Mouse (Mus musculus) midbrain, embryonic 12.5 days (tissue): ENCODE data around the gene Pcare. TPM values are rescaled to one million over a fixed set of nuclear protein-coding genes. Genes with fewer than 3 reads are reported as not detected.

Source experiments
- ATAC-seq: fragments of 200-750 bp; cut with Nextera tagmentation; 2 replicates; pipeline ENCODE4 v1.8.0; 2017; ENCODE audit warnings: low read depth, moderate TSS enrichment, moderate library complexity; ENCODE audit not compliant: low FRiP score
- H3K27ac ChIP-seq: fragments of 300-500 bp; sonication (generic); replicated peaks from 2 replicates; pipeline ENCODE4 v1.5.1; 2016; ENCODE audit warnings: mild to moderate bottlenecking
- H3K27me3 ChIP-seq: fragments of 300-500 bp; sonication (generic); 2 replicates; pipeline ENCODE4 v1.6.1; 2016; ENCODE audit warnings: mild to moderate bottlenecking
- H3K36me3 ChIP-seq: fragments of 300-500 bp; sonication (generic); 2 replicates; pipeline ENCODE4 v1.6.1; 2016
- H3K4me1 ChIP-seq: fragments of 300-500 bp; sonication (generic); 2 replicates; pipeline ENCODE4 v1.6.1; 2016
- H3K4me2 ChIP-seq: fragments of 300-500 bp; sonication (generic); replicated peaks from 2 replicates; pipeline ENCODE4 v1.6.1; 2016; ENCODE audit warnings: mild to moderate bottlenecking, moderate library complexity
- H3K4me3 ChIP-seq: fragments of 300-500 bp; sonication (generic); 2 replicates; pipeline ENCODE4 v1.5.1; 2016; ENCODE audit warnings: mild to moderate bottlenecking
- H3K9ac ChIP-seq: fragments of 300-500 bp; sonication (generic); replicated peaks from 2 replicates; pipeline ENCODE4 v1.6.1; 2016; ENCODE audit warnings: mild to moderate bottlenecking, moderate library complexity
- H3K9me3 ChIP-seq: fragments of 300-500 bp; sonication (generic); 2 replicates; pipeline ENCODE4 v1.6.1; 2016; ENCODE audit warnings: mild to moderate bottlenecking
- WGBS: fragments of 180-500 bp; shearing (Covaris S2); methylation state at CpG from one replicate; pipeline ENCODE4 v1.1.7; 2016; 5-methylcytosine and 5-hydroxymethylcytosine counted together
- polyA plus RNA-seq: library from polyadenylated mRNA; unstranded; fragments of >200 nt; fragmentation: Nextera tagmentation; extraction: Ambion mirVana; gene quantifications from 2 replicates; pipeline ENCODE4 v1.2.1, GENCODE M21; 2016

Pcare gene
- not detected in 2 replicates for polyA plus RNA-seq

GRCm38 (mm10) chr17:71752831-71753230, at the start of gene Pcare:
Gene Pcare, minus strand, starts transcription at chr17:71752894.
- WGBS, result 66% methylated on average over 10 of the region's 10 CpGs
- H3K4me1 ChIP-seq, result no peaks in the 10 kb centered on the region
- no peaks in the 10 kb centered on the region for H3K9me3 ChIP-seq
- no peaks in the 10 kb centered on the region for H3K36me3 ChIP-seq
- no peak within 1 kb of the TSS for H3K9ac ChIP-seq
- no peak within 1 kb of the TSS for H3K27ac ChIP-seq
- H3K4me3 ChIP-seq, result no peak within 1 kb of the TSS
- ATAC-seq, result no peak
- no peak within 1 kb of the TSS for H3K4me2 ChIP-seq
- H3K27me3 ChIP-seq, result no peaks in the 10 kb centered on the region

DNA sequence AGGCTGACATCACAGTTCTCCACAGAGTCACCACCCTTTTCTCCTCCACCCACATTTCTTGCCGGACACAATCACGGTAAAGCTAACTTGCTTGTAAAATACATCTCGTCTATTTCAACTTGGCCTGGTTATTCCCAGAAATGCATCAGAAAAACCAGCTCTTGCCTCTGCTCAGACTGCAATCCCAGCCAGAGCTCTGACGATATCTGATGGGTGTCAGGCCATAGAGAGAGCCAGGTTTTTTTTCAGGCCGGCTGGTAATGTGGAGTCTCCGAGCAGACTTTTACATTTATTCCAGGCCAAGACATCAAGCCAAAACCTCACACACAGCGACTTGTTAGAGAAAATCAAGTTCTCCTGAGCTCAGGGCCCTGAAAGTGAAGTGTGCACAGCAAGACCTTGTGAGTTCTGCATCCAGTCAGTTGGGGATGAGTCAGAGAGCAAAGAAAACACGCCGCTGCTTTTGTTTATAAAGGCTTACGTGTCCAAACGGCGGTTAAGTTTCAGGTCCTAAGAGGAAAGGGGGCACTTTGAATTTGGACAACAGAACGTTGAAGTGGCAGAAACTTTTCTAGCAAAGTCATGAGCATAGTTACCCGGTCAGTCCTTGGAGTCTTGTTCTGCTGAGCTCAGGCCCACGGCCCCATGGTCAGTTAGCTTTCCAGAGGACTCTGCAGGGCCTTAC, 43.0 kb upstream of the Pcare start:
- no peak overlapping the region for H3K27ac ChIP-seq
- no peak overlapping the region for H3K9ac ChIP-seq
- no peaks in the 10 kb centered on the region for H3K27me3 ChIP-seq
- no peaks in the 10 kb centered on the region for H3K9me3 ChIP-seq
- H3K4me1 ChIP-seq, result no peaks in the 10 kb centered on the region
- peaks cover 23% of the 10 kb centered on the region; the same call in 1 of the 2 replicates for H3K36me3 ChIP-seq
- WGBS, result 90% methylated on average over 15 of the region's 15 CpGs
- H3K4me3 ChIP-seq, result no peak overlapping the region
- no peak for ATAC-seq
- no peak overlapping the region for H3K4me2 ChIP-seq

DNA sequence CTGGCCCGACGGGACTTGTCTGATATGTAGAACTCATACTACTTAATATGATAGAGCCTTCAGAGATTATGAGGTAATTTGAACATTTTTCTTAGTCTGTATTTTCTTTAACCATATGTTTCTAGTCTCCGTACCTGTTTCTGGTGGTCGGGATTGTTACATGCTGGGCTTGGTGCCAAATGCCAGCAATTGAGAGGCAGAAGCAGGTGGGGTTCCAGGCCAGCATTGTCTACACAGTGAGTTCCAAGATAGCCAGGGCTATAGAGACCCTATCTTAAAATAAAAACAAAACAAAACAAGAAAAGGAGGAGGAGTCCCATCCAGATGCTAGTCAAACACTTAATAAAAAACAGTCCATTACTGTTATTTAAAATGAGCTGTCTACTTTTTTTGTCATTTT, 38.9 kb upstream of the Pcare start:
- Histone ChIP-seq H3K9me3 (no peaks in the 10 kb centered on the region), H3K36me3 (peaks cover 23% of the 10 kb centered on the region; the same call in 1 of the 2 replicates), H3K27ac (no peak overlapping the region), H3K27me3 (no peaks in the 10 kb centered on the region), H3K4me1 (no peaks in the 10 kb centered on the region), H3K4me3 (no peak overlapping the region), H3K9ac (no peak overlapping the region), H3K4me2 (no peak overlapping the region)
- 84% methylated on average over 4 of the region's 4 CpGs for whole genome bisulfite sequencing
- ATAC-seq, result no peak

DNA sequence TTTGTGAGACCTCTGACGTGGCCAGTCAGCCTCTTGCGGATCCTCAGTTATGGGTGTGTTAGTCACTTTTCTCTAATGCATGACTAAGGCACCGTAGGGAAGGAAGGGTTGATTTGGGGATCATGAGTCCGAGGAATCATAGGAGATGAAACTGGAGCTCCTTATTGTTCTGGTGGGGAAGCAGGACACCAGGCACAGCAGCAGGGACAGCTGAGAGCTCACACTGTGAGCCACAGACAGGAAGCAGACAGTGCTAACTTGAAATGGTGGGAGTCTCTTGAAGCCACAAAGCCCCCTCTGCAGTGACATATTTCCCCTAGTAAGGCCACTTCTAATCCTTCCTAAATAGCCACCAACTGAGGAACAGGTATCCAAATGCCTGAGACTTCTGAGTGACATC, 38.4 kb upstream of the Pcare start:
- Histone ChIP-seq H3K27me3 (no peaks in the 10 kb centered on the region), H3K9me3 (no peaks in the 10 kb centered on the region), H3K4me2 (no peak overlapping the region), H3K4me3 (no peak overlapping the region), H3K36me3 (peaks cover 23% of the 10 kb centered on the region; the same call in 1 of the 2 replicates), H3K9ac (no peak overlapping the region), H3K4me1 (no peaks in the 10 kb centered on the region), H3K27ac (no peak overlapping the region)
- 92% methylated on average over 4 of the region's 4 CpGs for WGBS
- no peak for ATAC-seq

- H3K4me2 ChIP-seq, result no peak overlapping the region
- no peak for ATAC-seq
- no peak overlapping the region for H3K27ac ChIP-seq
- no peaks in the 10 kb centered on the region for H3K27me3 ChIP-seq
- H3K36me3 ChIP-seq, result peaks cover 10% of the 10 kb centered on the region; the same call in 1 of the 2 replicates
- H3K9ac ChIP-seq, result no peak overlapping the region
- H3K4me1 ChIP-seq, result peaks cover 19% of the 10 kb centered on the region
- no peak overlapping the region for H3K4me3 ChIP-seq
- H3K9me3 ChIP-seq, result no peaks in the 10 kb centered on the region
Observed at GRCm38 (mm10) chr17:71786456-71786855, 33.8 kb upstream of the Pcare start.

DNA sequence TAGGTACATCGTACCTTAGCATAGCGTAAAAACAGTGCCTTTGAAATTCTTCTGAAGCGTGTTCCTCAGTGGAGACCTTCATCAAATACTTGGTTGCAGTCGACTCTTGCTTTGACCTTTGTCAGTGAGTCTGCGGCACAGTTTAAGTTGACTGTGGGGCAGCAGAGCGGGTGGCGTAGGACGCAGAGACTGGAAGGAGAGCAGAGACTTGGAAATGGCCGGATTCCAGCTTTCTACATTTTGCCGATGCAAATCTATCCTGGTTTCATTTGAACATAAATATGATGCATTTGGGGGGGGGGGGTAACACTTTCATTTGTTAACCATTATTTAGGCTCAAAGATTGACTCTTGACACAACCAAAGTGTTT, 30.7 kb upstream of the Pcare start:
- 8% methylated on average over 10 of the region's 10 CpGs for WGBS
- Histone ChIP-seq H3K4me3 (peak overlapping the region; percentile 89), H3K27me3 (no peaks in the 10 kb centered on the region), H3K4me2 (peak overlapping the region; percentile 90), H3K4me1 (peaks cover 19% of the 10 kb centered on the region), H3K9ac (peak overlapping the region; percentile 89), H3K9me3 (no peaks in the 10 kb centered on the region), H3K36me3 (no peaks in the 10 kb centered on the region), H3K27ac (no peak overlapping the region)
- peak; percentile 14 for ATAC-seq

DNA sequence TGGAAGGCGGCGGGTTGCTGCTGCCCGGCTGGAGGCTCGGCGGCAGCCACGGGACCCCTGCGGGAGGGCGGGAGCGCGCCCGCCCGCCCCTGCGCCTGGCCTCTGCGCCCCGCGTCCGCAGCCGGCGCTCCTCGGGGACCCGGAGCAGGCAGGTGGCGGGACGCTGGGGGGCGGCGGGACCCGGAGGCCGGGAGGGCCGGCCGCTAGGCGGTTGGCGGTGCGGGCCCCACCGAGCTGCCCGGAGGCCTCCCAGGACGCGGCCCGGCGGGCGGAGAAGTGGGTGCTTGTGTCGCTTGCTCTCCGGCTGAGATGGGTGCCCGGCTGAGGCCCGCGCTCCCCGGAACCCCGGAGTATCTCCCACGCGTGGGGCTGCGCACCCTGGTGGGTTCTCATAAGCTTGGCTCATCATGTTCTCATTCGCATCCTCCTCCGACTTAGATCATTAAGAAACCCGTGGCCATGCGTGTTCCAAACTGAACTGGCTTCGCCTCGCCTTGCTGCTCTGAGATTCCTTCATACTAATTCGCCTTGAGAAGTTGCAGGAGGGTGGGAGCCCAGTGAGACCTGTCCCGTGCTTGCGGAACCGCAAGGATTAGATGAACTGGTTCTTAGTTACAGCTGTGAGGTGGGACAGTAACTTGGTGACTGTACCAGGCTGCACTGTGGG, 30.1 kb upstream of the Pcare start:
- Histone ChIP-seq H3K27me3 (no peaks in the 10 kb centered on the region), H3K27ac (no peak overlapping the region), H3K4me2 (peak overlapping the region; percentile 90), H3K4me3 (peak overlapping the region; percentile 89), H3K36me3 (no peaks in the 10 kb centered on the region), H3K9me3 (no peaks in the 10 kb centered on the region), H3K9ac (peak overlapping the region; percentile 89), H3K4me1 (peaks cover 19% of the 10 kb centered on the region)
- under 1% methylated on average over 47 of the region's 59 CpGs for WGBS
- ATAC-seq, result peak; percentile 75

DNA sequence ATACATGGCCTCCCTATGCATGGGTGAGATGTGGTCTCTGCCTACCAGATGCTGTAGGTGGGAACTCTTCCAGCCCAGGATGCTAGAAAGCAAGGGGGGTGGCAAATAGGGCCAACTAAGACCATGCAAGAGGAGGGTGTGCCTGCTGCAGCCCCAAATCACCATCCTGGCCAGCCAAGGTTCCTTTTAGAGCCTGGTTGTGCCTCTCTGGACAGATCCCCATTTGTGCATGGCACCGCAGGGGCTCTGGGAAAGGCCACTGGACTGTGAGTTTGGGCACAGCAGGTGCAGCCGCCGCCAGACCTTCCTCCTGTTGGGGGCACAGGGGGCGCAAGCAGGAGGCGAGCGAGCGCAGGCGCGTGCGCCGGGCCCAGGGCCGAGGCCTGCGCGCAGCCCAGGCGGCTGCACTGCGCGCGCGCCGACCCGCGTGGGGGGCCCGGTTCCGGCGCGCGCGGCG, 29.6 kb upstream of the Pcare start:
- Histone ChIP-seq H3K27me3 (no peaks in the 10 kb centered on the region), H3K4me3 (peak overlapping the region; percentile 89), H3K36me3 (no peaks in the 10 kb centered on the region), H3K4me1 (peaks cover 19% of the 10 kb centered on the region), H3K9me3 (no peaks in the 10 kb centered on the region), H3K27ac (no peak overlapping the region), H3K9ac (peak overlapping the region; percentile 89), H3K4me2 (peak overlapping the region; percentile 90)
- peak; percentile 88 for ATAC-seq
- 2% methylated on average over 15 of the region's 29 CpGs for WGBS

GRCm38 (mm10) chr17:71780945-71781344, 28.3 kb upstream of the Pcare start:
- H3K36me3 ChIP-seq, result no peaks in the 10 kb centered on the region
- no peak overlapping the region for H3K27ac ChIP-seq
- H3K9me3 ChIP-seq, result no peaks in the 10 kb centered on the region
- H3K9ac ChIP-seq, result no peak overlapping the region
- H3K4me3 ChIP-seq, result no peak overlapping the region
- H3K27me3 ChIP-seq, result no peaks in the 10 kb centered on the region
- 89% methylated on average over 4 of the region's 4 CpGs for WGBS
- ATAC-seq, result no peak
- H3K4me1 ChIP-seq, result peaks cover 19% of the 10 kb centered on the region
- H3K4me2 ChIP-seq, result no peak overlapping the region

DNA sequence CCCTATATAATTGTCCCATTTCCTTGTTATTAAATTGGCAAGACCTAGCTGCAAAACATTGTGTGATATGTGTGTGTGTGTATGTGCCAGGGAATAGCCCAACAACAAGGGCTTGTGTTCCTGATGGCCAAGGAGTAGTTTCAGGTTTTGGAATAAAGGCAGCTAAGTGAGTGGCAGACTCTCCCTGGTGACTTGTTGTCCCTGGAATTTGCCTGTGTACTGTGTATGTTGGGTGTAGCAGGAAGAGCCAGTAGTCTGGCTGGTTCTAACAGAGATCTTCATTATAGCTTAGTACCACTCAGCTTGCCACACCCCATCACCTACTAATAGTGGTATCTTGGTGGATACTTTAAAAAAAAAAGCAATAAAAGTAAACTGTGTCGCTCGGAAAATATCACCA, 27.8 kb upstream of the Pcare start:
- Histone ChIP-seq H3K27ac (no peak overlapping the region), H3K9ac (no peak overlapping the region), H3K4me1 (peaks cover 19% of the 10 kb centered on the region), H3K9me3 (no peaks in the 10 kb centered on the region), H3K36me3 (no peaks in the 10 kb centered on the region), H3K4me2 (no peak overlapping the region), H3K27me3 (no peaks in the 10 kb centered on the region), H3K4me3 (no peak overlapping the region)
- 100% methylated on average over 2 of the region's 2 CpGs for WGBS
- ATAC-seq, result no peak

DNA sequence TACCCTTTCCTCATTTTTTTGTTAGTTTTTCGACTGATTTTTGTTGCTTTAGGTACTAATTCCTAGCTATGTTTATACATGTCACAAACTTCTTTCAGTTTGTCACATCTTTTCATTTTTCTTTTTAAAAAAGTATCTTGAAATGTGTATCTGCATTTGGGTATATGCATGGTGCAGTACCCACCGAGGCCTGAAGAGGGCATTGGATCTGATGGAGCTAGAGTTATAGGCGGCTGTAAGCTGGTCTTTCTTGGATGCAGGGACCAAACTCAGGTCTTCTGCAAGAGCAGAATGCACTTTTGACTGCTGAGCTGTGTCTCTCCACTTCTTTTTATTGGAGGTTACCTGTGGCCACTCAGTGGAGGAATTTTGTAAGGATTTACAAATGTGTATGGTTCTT, 26.0 kb upstream of the Pcare start:
- Histone ChIP-seq H3K9ac (no peak overlapping the region), H3K27me3 (no peaks in the 10 kb centered on the region), H3K27ac (no peak overlapping the region), H3K9me3 (no peaks in the 10 kb centered on the region), H3K4me1 (peaks cover 13% of the 10 kb centered on the region), H3K36me3 (no peaks in the 10 kb centered on the region), H3K4me2 (no peak overlapping the region), H3K4me3 (no peak overlapping the region)
- ATAC-seq, result no peak
- 66% methylated on average over 3 of the region's 3 CpGs for WGBS

DNA sequence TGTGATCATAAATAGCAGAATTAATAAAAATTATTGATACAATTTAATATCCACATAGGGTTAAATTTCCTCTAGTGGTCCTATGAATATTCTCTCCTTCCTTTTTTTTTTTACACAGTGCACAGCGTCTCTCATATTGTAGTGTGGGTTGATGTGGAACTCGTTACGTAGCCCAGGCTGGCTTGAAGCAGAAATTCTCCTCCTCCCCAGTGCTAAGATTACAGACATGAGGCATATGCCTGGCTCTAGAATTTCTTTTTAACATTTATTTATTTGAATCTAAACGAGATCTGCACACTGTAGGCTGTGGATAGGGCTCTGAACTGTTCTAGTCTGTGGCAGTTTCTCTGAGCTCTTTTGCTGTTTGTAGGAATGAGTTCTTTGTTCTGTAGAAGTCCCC, 22.6 kb upstream of the Pcare start:
- no peak overlapping the region for H3K4me3 ChIP-seq
- no peaks in the 10 kb centered on the region for H3K4me1 ChIP-seq
- no peak overlapping the region for H3K4me2 ChIP-seq
- ATAC-seq, result no peak
- H3K9me3 ChIP-seq, result no peaks in the 10 kb centered on the region
- H3K27ac ChIP-seq, result no peak overlapping the region
- H3K36me3 ChIP-seq, result no peaks in the 10 kb centered on the region
- 76% methylated on average over 4 of the region's 4 CpGs for WGBS
- no peaks in the 10 kb centered on the region for H3K27me3 ChIP-seq
- H3K9ac ChIP-seq, result no peak overlapping the region
